Mouse (Mus musculus): ENCODE measurements around the gene Ttk. TPM values are rescaled to one million over a fixed set of nuclear protein-coding genes. Genes with fewer than 3 reads are reported as not detected.

The Ttk gene
- 21.2 and 25.7 TPM in 2 replicates for polyA plus RNA-seq (2014; fragmentation: Nextera tagmentation; extraction: Ambion mirVana)

DNA sequence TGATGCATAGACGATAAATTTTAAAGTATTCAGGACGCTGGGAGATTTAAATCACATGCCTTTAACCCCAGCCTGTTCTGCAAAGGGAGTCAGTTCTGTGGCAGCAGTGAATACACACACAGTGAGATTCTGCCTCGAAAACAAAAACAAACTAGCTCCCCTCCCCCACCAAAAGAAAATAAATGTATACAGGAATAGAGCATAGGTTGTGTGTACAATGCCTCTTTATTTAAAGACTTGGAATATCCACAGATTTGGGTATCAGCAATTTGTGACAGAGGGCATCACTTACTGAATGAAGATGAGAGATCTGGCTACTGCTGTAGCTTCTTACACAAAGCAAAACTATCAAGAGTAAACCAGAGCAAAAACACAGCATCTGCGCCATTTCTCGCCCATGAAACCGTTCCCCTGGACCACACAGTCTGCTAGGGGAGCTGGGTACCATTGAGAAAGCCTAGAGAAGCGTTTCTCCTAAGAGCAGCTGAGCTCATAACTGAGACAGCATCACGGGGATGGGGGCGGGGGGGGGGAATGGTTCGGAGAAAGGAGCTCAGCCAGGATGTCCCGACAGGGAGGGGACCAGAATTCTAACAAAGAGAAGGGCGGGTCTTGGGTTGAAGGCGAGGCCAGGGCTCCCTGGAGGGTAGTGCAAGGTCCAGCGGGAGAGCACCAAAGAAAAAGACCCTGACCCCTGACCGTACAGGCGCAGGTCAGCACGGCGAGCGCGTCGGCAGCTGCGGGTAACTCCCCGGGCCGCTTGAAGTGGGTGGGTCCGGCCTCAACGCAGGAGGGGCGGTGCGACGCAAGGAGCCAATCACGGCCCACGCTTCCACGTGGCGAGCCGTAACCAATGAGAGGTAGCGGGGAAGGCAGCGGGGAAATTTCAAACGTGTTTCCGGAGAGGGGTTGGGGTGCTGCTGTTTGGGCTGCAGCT, at the start of gene Ttk:
TSS of gene Ttk (plus strand) at position 879 of the 937 bp plus-strand sequence.
- Histone ChIP-seq H3K4me3 (ENCODE audit: low read depth, low read length) (peak within 1 kb of the TSS; percentile 65), H3K27ac (replicated peaks; ENCODE audit: low read depth, low read length) (peak within 1 kb of the TSS; percentile 62), H3K4me1 (ENCODE audit: control insufficient read depth, insufficient read depth, low read length) (peaks cover 8% of the 10 kb centered on the region), H3K9me3 (ENCODE audit: control insufficient read depth, low read length) (no peaks in the 10 kb centered on the region), H3K9ac (ENCODE audit: low read depth, low read length) (peak within 1 kb of the TSS; percentile 77), H3K36me3 (ENCODE audit: control insufficient read depth, insufficient read depth, low read length) (no peaks in the 10 kb centered on the region), H3K27me3 (replicated peaks; ENCODE audit: control insufficient read depth, insufficient read depth, low read length) (no peaks in the 10 kb centered on the region), H3K4me2 (ENCODE audit: low read depth, low read length) (peak within 1 kb of the TSS; percentile 68)
- peak; percentile 99 for ATAC-seq (ENCODE audit: low read depth)
- WGBS = under 1% methylated on average over 34 of the region's 38 CpGs
- peak; percentile 97 for DNase-seq (ENCODE audit: low spot score)

DNA sequence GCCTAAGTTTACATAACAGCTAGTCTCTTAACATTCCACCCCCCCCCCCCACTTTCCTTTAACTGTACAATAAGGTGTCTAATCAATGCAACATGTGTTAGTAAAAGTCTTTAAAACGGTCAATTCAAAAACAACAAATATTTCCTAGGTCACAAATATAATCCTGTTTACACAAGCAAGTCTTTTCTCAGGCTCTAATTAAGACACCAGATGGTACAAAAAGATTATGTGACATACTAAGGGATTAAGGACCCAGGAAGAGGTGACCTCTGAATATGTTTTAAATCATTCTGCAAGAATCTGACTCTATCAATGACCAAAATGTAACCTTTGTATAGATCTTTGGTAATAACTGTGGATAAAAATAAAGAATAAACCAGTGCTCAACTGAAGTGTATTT, 49.0 kb upstream of the Ttk start:
- DNase-seq (ENCODE audit: low spot score) (no peak), ATAC-seq (ENCODE audit: low read depth) (no peak)
- Histone ChIP-seq H3K4me3 (ENCODE audit: low read depth, low read length) (no peak overlapping the region), H3K9me3 (ENCODE audit: control insufficient read depth, low read length) (no peaks in the 10 kb centered on the region), H3K4me2 (ENCODE audit: low read depth, low read length) (no peak overlapping the region), H3K27ac (replicated peaks; ENCODE audit: low read depth, low read length) (no peak overlapping the region), H3K9ac (ENCODE audit: low read depth, low read length) (no peak overlapping the region), H3K27me3 (replicated peaks; ENCODE audit: control insufficient read depth, insufficient read depth, low read length) (no peaks in the 10 kb centered on the region), H3K36me3 (ENCODE audit: control insufficient read depth, insufficient read depth, low read length) (peaks cover 7% of the 10 kb centered on the region), H3K4me1 (ENCODE audit: control insufficient read depth, insufficient read depth, low read length) (no peaks in the 10 kb centered on the region)
- WGBS = 49% methylated on average over 1 of the region's 1 CpGs

DNA sequence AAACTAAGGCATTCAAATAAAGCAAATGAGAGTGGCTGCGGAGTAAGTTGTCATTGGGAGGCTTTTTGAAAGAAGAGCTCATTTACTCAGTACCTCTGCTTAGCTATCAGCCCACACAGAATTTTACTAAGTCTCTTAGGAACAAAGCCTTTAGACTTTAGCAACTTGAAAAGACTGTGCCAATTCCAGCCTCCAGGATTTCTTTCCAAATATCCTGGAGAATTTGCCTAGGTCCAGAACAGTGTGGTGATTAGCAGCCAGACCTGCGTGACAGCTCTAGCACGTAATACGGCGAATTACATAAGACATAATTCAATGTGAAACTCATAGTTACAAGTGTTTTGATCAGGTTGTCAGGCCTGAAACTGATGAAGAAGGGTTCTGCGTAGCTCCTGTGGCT, 45.2 kb upstream of the Ttk start:
- H3K4me1 ChIP-seq (ENCODE audit: control insufficient read depth, insufficient read depth, low read length) = no peaks in the 10 kb centered on the region
- ATAC-seq (ENCODE audit: low read depth) (no peak), DNase-seq (ENCODE audit: low spot score) (no peak)
- no peaks in the 10 kb centered on the region for H3K27me3 ChIP-seq (replicated peaks; ENCODE audit: control insufficient read depth, insufficient read depth, low read length)
- H3K4me3 ChIP-seq (ENCODE audit: low read depth, low read length) = no peak overlapping the region
- no peak overlapping the region for H3K9ac ChIP-seq (ENCODE audit: low read depth, low read length)
- WGBS = 91% methylated on average over 6 of the region's 6 CpGs
- H3K36me3 ChIP-seq (ENCODE audit: control insufficient read depth, insufficient read depth, low read length) = no peaks in the 10 kb centered on the region; the same call in 1 of the 2 replicates
- no peak overlapping the region for H3K27ac ChIP-seq (replicated peaks; ENCODE audit: low read depth, low read length)
- no peaks in the 10 kb centered on the region for H3K9me3 ChIP-seq (ENCODE audit: control insufficient read depth, low read length)
- no peak overlapping the region for H3K4me2 ChIP-seq (ENCODE audit: low read depth, low read length)

DNA sequence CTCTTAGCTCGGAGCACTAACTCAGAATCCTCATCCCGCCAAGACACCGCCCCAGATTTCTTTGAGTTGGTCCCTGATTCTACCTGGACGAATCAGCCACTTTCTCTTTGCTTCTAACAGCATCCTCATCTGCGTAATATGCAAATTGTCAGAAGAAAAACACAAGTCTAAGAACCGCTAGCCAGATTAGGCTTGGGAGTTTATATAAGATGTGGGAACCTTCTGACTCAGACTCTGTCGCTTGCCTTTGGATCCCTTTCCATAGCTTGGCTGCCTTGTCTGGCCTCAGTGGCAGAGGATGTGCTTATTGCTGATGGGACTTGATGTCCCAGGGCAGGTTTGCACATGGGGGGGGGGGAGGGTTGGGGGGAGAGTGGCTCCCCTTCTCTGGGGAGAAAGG, 37.6 kb upstream of the Ttk start:
- 91% methylated on average over 7 of the region's 7 CpGs for WGBS
- H3K27ac ChIP-seq (replicated peaks; ENCODE audit: low read depth, low read length) = no peak overlapping the region
- no peak overlapping the region for H3K9ac ChIP-seq (ENCODE audit: low read depth, low read length)
- no peak overlapping the region for H3K4me3 ChIP-seq (ENCODE audit: low read depth, low read length)
- DNase-seq (ENCODE audit: low spot score) (no peak), ATAC-seq (ENCODE audit: low read depth) (no peak)
- H3K27me3 ChIP-seq (replicated peaks; ENCODE audit: control insufficient read depth, insufficient read depth, low read length) = no peaks in the 10 kb centered on the region
- no peaks in the 10 kb centered on the region for H3K9me3 ChIP-seq (ENCODE audit: control insufficient read depth, low read length)
- H3K4me2 ChIP-seq (ENCODE audit: low read depth, low read length) = no peak overlapping the region
- no peaks in the 10 kb centered on the region for H3K36me3 ChIP-seq (ENCODE audit: control insufficient read depth, insufficient read depth, low read length)
- H3K4me1 ChIP-seq (ENCODE audit: control insufficient read depth, insufficient read depth, low read length) = no peaks in the 10 kb centered on the region

DNA sequence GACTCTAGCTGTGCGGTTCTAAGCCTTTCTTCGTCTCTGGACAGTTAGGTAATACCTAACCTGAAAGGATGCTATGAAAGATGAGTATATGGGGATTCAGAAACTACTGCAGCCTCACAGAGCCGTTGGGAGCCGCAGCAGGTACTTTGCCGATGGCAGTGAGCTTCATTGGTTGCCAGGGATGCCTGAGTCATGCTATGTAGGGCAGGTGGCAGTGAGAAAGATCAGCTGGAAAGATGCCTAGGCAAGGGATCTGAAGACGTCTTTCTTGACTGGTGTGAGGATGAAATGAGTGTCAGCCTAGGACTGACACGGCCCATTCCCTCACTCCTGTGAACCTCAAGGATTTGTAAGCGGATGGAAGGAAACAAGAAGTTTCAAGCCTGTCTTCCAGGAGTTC, 36.6 kb upstream of the Ttk start:
- H3K4me2 ChIP-seq (ENCODE audit: low read depth, low read length) = no peak overlapping the region
- no peak overlapping the region for H3K9ac ChIP-seq (ENCODE audit: low read depth, low read length)
- no peaks in the 10 kb centered on the region for H3K36me3 ChIP-seq (ENCODE audit: control insufficient read depth, insufficient read depth, low read length)
- H3K27me3 ChIP-seq (replicated peaks; ENCODE audit: control insufficient read depth, insufficient read depth, low read length) = no peaks in the 10 kb centered on the region
- ATAC-seq (ENCODE audit: low read depth) = no peak
- H3K9me3 ChIP-seq (ENCODE audit: control insufficient read depth, low read length) = no peaks in the 10 kb centered on the region
- H3K27ac ChIP-seq (replicated peaks; ENCODE audit: low read depth, low read length) = no peak overlapping the region
- no peak overlapping the region for H3K4me3 ChIP-seq (ENCODE audit: low read depth, low read length)
- no peak for DNase-seq (ENCODE audit: low spot score)
- no peaks in the 10 kb centered on the region for H3K4me1 ChIP-seq (ENCODE audit: control insufficient read depth, insufficient read depth, low read length)
- WGBS = 82% methylated on average over 8 of the region's 8 CpGs

DNA sequence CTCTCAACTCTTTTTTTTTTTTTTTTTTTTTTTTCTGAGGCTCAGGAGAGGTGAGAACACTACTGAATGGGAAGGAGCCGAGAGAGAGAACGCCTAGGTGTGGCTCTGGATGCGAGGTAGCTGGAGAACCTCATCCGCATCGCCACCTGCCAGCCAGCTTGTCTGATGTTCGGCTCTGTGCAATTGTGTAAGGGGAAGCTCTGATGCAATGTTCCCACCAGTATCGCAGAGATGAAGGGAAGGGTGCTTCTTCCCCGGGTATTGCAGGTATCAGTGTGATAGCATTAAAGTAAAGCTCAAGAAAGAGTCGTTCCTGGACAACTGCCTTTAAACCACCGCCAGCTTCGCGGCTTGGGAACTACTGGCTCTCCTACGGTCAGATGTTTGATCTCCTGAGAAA, 30.1 kb upstream of the Ttk start:
- no peak overlapping the region for H3K27ac ChIP-seq (replicated peaks; ENCODE audit: low read depth, low read length)
- peak overlapping the region; percentile 98 for H3K4me2 ChIP-seq (ENCODE audit: low read depth, low read length)
- no peak overlapping the region; the same call in 1 of the 2 replicates for H3K9ac ChIP-seq (ENCODE audit: low read depth, low read length)
- no peaks in the 10 kb centered on the region for H3K36me3 ChIP-seq (ENCODE audit: control insufficient read depth, insufficient read depth, low read length)
- 59% methylated on average over 13 of the region's 13 CpGs for WGBS
- no peaks in the 10 kb centered on the region for H3K9me3 ChIP-seq (ENCODE audit: control insufficient read depth, low read length)
- H3K27me3 ChIP-seq (replicated peaks; ENCODE audit: control insufficient read depth, insufficient read depth, low read length) = peaks cover 5% of the 10 kb centered on the region; the same call in 1 of the 2 replicates
- DNase-seq (ENCODE audit: low spot score) = no peak
- peak overlapping the region; percentile 75; the same call in 1 of the 2 replicates for H3K4me3 ChIP-seq (ENCODE audit: low read depth, low read length)
- ATAC-seq (ENCODE audit: low read depth) = no peak
- H3K4me1 ChIP-seq (ENCODE audit: control insufficient read depth, insufficient read depth, low read length) = peaks cover 12% of the 10 kb centered on the region; the same call in 1 of the 2 replicates

DNA sequence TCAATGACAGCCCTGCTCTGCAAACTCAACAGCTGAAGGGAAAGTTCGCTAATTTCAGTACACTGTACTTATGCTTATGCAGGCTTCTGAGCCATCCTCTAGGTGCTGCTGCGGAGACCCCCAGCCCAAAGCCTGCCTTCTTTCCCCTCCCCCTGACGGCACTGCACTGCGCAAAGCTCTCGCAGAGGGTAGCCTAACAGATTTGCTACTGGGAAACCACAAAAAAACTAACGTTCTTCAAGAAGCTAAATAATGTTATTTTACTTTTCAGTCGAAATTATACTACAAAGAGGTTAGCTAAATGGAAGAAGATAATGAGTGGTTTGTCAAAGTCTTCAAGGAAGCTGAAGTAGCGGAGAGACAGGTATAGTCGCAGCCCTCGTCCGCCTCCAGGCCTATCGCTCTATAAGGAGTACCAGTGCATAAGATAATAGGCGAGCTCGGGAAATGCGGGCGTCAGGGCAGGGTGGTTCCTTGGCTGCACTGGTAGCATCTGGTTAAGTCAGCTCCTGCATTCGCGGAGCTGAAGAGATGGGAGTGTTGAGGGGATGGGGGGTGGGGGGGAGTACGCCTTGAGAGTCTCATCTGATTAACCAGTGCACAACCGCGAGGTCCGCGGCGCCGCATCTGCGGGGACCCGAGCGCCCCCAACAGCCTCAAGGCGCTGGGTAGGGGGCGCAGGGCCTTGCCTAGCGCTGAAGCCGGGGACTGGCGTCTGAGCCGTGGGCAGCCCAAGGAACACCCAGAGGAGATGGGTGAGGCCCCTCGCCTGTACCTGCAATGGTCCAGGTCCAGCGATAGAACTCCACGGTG, 29.1 kb upstream of the Ttk start:
- DNase-seq (ENCODE audit: low spot score) = peak; percentile 82
- under 1% methylated on average over 33 of the region's 37 CpGs for WGBS
- peak overlapping the region; percentile 67 for H3K27ac ChIP-seq (replicated peaks; ENCODE audit: low read depth, low read length)

DNA sequence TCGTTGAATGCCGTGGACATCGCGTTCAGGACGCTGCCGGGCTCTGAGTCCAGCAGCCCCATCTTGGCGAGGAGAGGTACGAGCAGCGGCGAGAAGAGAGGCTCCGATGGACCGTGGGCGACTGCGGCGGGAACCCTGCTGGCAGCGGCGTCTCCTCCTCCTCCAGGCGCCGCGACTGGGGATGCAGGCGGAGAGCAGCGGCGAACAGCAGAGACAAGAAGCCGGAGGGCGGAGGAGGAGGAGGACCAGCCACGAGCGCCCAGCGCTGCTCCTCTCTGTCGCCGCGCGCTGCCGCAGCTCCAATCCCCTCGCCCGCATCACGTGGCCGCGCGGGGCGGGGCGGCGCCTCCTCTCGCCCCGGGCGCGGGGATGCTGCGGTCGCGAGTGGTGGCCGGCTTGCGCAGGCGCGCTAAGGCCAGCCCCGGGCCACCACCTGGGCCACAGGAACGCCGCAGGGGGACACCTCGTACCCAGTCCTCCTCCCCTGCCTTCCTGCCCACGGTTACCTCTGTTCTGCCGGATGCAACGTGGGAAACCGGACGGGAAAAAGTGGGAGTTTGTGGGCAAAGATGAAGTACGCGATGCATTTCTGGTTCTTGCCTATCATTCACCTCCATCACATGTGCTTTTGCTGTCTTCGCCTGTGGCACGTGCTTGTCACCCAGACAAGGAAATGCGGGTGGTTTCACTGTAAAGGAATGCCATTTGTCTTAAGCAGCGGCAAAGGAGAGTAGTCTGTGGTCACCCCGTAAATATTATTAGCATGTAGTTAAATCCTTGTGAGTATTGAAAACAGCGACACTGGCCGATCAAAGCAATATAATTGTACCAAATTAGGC, 28.3 kb upstream of the Ttk start, which contains the start of gene Elovl4:
TSS of gene Elovl4 (minus strand) at position 301 of the 839 bp plus-strand sequence.
- peaks cover 12% of the 10 kb centered on the region; the same call in 1 of the 2 replicates for H3K4me1 ChIP-seq (ENCODE audit: control insufficient read depth, insufficient read depth, low read length)
- WGBS = 4% methylated on average over 23 of the region's 71 CpGs
- H3K36me3 ChIP-seq (ENCODE audit: control insufficient read depth, insufficient read depth, low read length) = no peaks in the 10 kb centered on the region
- peak within 1 kb of the TSS; percentile 67 for H3K27ac ChIP-seq (replicated peaks; ENCODE audit: low read depth, low read length)
- peak within 1 kb of the TSS; percentile 75 for H3K4me3 ChIP-seq (ENCODE audit: low read depth, low read length)
- H3K4me2 ChIP-seq (ENCODE audit: low read depth, low read length) = peak within 1 kb of the TSS; percentile 98
- peak within 1 kb of the TSS; percentile 80 for H3K9ac ChIP-seq (ENCODE audit: low read depth, low read length)
- H3K9me3 ChIP-seq (ENCODE audit: control insufficient read depth, low read length) = no peaks in the 10 kb centered on the region
- DNase-seq (ENCODE audit: low spot score) = peak; percentile 88
- ATAC-seq (ENCODE audit: low read depth) = peak; percentile 92
- H3K27me3 ChIP-seq (replicated peaks; ENCODE audit: control insufficient read depth, insufficient read depth, low read length) = peaks cover 5% of the 10 kb centered on the region; the same call in 1 of the 2 replicates

More for the DNA sequence above, 29.1 kb upstream of the Ttk start:
- Histone ChIP-seq H3K4me3 (ENCODE audit: low read depth, low read length) (peak overlapping the region; percentile 75), H3K27me3 (replicated peaks; ENCODE audit: control insufficient read depth, insufficient read depth, low read length) (peaks cover 5% of the 10 kb centered on the region; the same call in 1 of the 2 replicates), H3K4me1 (ENCODE audit: control insufficient read depth, insufficient read depth, low read length) (peaks cover 12% of the 10 kb centered on the region; the same call in 1 of the 2 replicates), H3K4me2 (ENCODE audit: low read depth, low read length) (peak overlapping the region; percentile 98), H3K9me3 (ENCODE audit: control insufficient read depth, low read length) (no peaks in the 10 kb centered on the region), H3K36me3 (ENCODE audit: control insufficient read depth, insufficient read depth, low read length) (no peaks in the 10 kb centered on the region), H3K9ac (ENCODE audit: low read depth, low read length) (peak overlapping the region; percentile 80)
- ATAC-seq (ENCODE audit: low read depth) = peak; percentile 83

All from embryonic facial prominence, embryonic 14.5 days (tissue).